Mouse (Mus musculus) olfactory bulb, adult 2 months (tissue): ENCODE data around the gene Gm10778.

ENCODE experiments used
- CTCF ChIP-seq: fragments of 200-500 bp; IDR thresholded peaks from 2 replicates; pipeline ENCODE4 v1.5.1; 2012; ENCODE audit warnings: low read depth, mild to moderate bottlenecking, low read length, moderate library complexity; ENCODE audit not compliant: insufficient read depth
- POLR2A ChIP-seq: fragments of 200-500 bp; IDR thresholded peaks from 2 replicates; pipeline ENCODE4 v1.6.1; 2012; ENCODE audit warnings: mild to moderate bottlenecking, low read depth, low read length, moderate library complexity; ENCODE audit not compliant: insufficient read depth

GRCm38 (mm10) chr10:81641978-81642647 is 6.7 kb upstream of the Gm10778 start:
- TF ChIP-seq CTCF: no peak
- TF ChIP-seq POLR2A: no peak
